Mouse (Mus musculus): ENCODE measurements around the gene BC024063. TPM values are rescaled to one million over a fixed set of nuclear protein-coding genes. Genes with fewer than 3 reads are reported as not detected.
"Not testable (repeated sequence)": the region's sequence is repeated elsewhere in the genome, so short reads cannot be mapped to it uniquely, and the experiment has no call there.

BC024063 gene
- 3.0 TPM for polyA plus RNA-seq (2021)

DNA sequence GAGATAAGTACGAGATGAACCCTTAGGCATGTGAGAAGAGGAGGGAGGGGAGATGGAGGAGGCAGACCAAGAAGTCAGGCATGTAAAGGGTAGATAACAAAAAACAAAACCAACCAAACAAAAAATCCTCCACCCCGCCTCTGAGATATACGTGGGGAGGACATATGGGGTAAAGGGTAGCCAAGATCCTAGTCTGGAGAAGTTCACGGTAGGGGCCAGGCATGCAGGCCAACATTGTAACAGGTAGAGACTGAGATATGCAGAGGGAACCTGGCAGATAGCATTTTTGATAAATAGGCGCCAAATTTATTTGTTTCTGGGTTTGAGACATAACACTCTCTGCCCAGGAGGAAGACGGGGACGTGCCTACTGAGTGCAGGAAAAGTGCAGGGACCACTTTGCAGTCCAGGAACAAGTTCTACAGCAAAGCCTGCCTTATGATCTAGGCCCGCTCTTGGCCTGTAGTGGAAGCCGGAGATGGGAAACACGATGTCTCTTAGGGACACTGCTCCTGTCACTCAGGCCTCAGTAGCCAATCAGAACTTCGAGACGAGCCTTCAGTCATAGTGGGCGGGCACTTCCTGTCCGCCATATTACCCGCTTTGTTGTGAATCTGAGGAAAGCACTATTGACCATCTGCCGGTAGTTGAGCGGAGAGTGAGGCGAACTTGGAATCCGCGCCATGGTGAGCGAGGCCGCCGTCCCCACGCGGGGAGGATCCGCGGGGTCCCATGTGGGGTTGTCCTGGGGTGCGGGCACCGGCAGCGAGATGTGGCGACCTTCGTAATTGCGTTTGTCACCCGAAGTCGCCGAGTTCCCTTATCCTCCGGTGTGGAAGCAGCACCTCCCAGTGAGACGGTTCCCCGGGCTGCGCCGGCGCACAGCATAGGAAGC, at the start of gene BC024063:
BC024063 (plus strand) TSS at position 626 of the 894 bp plus-strand sequence.
- POLR2A ChIA-PET; H3K27me3 ChIP-seq; in situ Hi-C loops (cut with MboI; ENCODE audit: low pct_unique_long_range_greater_than_20kb); CTCF ChIA-PET: not testable (repeated sequence)
- DNase-seq (ENCODE audit: low read depth, low spot score) (peak; percentile 35), ATAC-seq (peak; percentile 90)

- ChIA-PET POLR2A (no interaction called here), CTCF (no interaction called here)
- no peak for ATAC-seq
- in situ Hi-C loops (cut with MboI; ENCODE audit: low pct_unique_long_range_greater_than_20kb), result no loop called here
- TF ChIP-seq CTCF (IDR thresholded peaks at IDR 0.05), result no peak
- no peak for DNase-seq (ENCODE audit: low read depth, low spot score)
- H3K27me3 ChIP-seq, result peaks cover 29% of the 10 kb centered on the region
Measured at GRCm38 (mm10) chr10:82042191-82042590, 41.0 kb upstream of the BC024063 start.

DNA sequence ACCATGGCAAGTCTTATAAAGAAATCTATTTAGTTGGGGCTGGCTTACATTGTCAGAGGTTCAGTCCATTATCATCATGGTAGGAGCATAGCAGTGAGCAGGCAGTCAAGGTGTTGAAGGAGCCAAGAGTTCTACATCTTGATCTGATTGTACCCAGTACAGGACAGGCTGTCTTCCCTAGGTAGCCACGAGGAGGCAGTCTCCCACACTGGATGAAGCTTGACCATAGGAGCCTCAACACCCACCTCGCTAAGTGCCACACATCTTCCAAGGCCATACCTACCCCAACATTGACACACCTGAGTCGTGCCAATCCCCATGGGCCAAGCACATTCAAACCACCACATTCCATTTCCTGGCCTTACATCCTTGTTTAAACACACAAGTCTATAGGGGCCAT, 36.5 kb upstream of the BC024063 start:
- ATAC-seq (no peak), DNase-seq (ENCODE audit: low read depth, low spot score) (no peak)
- no peak for TF ChIP-seq CTCF (IDR thresholded peaks at IDR 0.05)
- H3K27me3 ChIP-seq, result peaks cover 13% of the 10 kb centered on the region
- in situ Hi-C loops (cut with MboI; ENCODE audit: low pct_unique_long_range_greater_than_20kb), result no loop called here
- ChIA-PET POLR2A (no interaction called here), CTCF (no interaction called here)

DNA sequence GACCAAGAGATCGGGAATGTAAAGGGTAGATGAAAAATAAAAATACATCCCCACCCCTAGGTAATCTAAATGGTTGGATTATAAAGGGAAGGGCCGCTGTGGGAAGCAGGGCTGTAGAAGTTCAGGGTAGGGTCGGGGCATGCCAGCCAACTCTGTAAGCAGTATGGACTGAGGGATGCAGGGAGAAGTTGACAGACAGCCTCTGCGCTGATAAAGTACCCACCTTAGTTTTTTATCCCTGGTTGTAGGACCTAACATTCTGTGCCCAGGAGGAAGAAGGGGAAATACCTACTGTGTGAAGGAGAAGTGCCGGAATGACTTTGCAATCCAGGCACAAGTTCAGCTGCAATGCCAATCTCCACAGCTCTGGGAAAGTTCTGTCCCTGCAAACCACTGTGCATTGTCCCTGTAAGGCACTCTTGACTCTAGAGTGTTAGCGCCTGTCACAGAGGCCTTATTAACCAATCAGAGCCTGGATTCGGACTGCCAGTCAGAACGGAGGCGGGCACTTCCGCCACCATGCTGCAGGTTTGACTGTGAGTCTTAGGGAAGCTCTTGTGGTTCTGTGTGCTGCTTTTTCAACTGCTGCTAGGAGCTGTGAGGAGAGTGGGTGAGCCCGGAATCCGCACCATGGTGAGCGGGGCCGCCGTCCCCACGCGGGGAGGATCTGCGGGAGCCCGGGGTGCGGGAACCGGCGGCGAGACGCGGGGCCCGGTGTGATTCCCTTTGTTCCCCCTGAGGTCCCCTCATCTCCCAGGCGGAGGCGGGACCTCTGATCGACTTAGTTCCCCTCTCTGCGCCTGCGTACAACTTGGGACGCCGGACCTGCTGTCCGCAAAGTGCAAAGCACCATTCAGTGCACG, 35.3 kb upstream of the BC024063 start, which contains the start of gene Zfp873:
Zfp873 (plus strand) TSS at position 527 of the 863 bp plus-strand sequence.
- peak; percentile 75 for DNase-seq (ENCODE audit: low read depth, low spot score)
- in situ Hi-C loops (cut with MboI; ENCODE audit: low pct_unique_long_range_greater_than_20kb), result no loop called here
- CTCF ChIA-PET, result interaction anchor here (1.0 kb wide), 1 partner anchor 10 kb away, joined by 3 read pairs; no protein-coding TSS in a partner anchor
- ATAC-seq, result peak; percentile 99
- no peak for TF ChIP-seq CTCF (IDR thresholded peaks at IDR 0.05)
- POLR2A ChIA-PET, result no interaction called here
- H3K27me3 ChIP-seq, result peaks cover 3% of the 10 kb centered on the region

DNA sequence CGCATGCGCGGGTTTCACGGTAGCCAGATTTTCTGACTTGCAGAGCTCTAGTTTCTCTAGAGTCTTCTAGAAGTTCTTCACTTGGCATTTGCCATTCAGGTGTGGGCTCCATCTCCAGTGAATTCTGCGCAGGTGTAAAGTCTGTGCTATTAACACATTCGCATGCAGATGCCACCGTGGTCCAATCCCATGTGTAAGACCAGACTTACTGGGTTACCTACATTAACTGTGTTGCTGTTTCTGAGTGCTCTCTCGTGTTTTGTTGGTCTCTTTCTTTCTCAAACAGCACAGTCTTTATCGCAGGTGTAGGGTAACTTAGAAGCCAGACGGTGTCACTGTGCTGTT, 34.7 kb upstream of the BC024063 start:
- CTCF ChIA-PET; POLR2A ChIA-PET; DNase-seq (ENCODE audit: low read depth, low spot score); H3K27me3 ChIP-seq; in situ Hi-C loops (cut with MboI; ENCODE audit: low pct_unique_long_range_greater_than_20kb): not testable (repeated sequence)
- ATAC-seq, result peak; percentile 48

GRCm38 (mm10) chr10:82083622-82083971, 444 bp downstream of the BC024063 start:
- CTCF ChIA-PET, POLR2A ChIA-PET: not testable (repeated sequence)

GRCm38 (mm10) chr10:82117206-82117605, 34.1 kb downstream of the BC024063 start:
- TF ChIP-seq CTCF (IDR thresholded peaks at IDR 0.05), result no peak
- in situ Hi-C loops (cut with MboI; ENCODE audit: low pct_unique_long_range_greater_than_20kb), result no loop called here
- no peaks in the 10 kb centered on the region for H3K27me3 ChIP-seq
- DNase-seq (ENCODE audit: low read depth, low spot score) (no peak), ATAC-seq (no peak)
- ChIA-PET POLR2A (no interaction called here), CTCF (no interaction called here)

More at GRCm38 (mm10) chr10:82083622-82083971, 444 bp downstream of the BC024063 start:
- DNase-seq (ENCODE audit: low read depth, low spot score); in situ Hi-C loops (cut with MboI; ENCODE audit: low pct_unique_long_range_greater_than_20kb); H3K27me3 ChIP-seq; ATAC-seq: not testable (repeated sequence)

DNA sequence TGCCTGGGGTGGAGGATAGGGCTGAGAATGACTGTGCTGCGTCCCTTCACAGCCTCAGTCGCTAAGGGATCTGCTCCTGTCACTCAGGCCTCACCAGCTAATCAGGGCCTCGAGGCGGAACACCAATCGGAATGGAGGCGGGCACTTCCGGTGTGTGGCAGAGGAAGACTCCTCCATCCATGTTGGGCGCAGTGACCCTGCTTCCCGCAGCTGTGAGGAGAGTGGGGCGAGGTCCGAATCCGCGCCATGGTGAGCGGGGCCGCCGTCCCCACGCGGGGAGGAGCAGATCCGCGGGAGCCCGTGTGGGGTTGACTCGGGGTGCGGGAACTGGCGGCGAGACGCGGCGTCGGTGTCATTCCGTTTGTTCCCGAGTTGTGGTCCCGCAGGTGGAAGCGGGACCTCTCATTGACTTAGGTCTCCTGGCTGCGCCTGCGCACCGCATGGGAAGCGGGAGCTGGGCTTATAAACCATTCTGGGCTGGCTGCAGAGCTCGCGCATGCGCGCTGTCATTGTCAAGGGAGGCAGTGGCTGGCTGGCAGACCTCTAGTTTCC, 44.8 kb downstream of the BC024063 start, which contains the start of gene AU041133:
AU041133 (plus strand) TSS at position 164 of the 552 bp plus-strand sequence.
- peaks cover 11% of the 10 kb centered on the region for H3K27me3 ChIP-seq

DNA sequence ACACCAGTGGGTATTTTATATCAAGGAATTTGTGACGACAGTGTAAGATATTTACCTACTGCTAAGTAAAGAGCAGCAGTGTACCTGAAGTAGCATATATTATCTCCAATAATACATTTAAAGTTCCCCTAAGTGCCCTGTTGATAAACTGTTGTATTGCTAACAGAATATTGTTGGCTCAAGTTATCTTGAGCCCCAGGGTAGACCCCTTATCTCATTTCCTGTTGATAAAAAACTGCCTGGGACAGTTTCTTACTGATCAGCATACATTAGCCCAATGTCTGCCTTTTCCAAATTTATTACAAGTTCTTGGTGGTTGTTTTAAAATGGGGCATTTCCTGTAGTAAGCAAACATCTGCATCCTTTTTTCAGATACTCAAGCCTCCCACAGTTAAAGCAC, 62.1 kb downstream of the BC024063 start:
- no peak for ATAC-seq
- ChIA-PET CTCF (no interaction called here), POLR2A (no interaction called here)
- no peak for TF ChIP-seq CTCF (IDR thresholded peaks at IDR 0.05)
- in situ Hi-C loops (cut with MboI; ENCODE audit: low pct_unique_long_range_greater_than_20kb), result no loop called here
- no peaks in the 10 kb centered on the region for H3K27me3 ChIP-seq
- DNase-seq (ENCODE audit: low read depth, low spot score), result no peak

More for the DNA sequence above, 44.8 kb downstream of the BC024063 start, which contains the start of gene AU041133:
- ATAC-seq, result peak; percentile 100
- no peak for TF ChIP-seq CTCF (IDR thresholded peaks at IDR 0.05)
- DNase-seq (ENCODE audit: low read depth, low spot score), result peak; percentile 50
- ChIA-PET POLR2A (no interaction called here), CTCF (no interaction called here)
- in situ Hi-C loops (cut with MboI; ENCODE audit: low pct_unique_long_range_greater_than_20kb), result no loop called here

DNA sequence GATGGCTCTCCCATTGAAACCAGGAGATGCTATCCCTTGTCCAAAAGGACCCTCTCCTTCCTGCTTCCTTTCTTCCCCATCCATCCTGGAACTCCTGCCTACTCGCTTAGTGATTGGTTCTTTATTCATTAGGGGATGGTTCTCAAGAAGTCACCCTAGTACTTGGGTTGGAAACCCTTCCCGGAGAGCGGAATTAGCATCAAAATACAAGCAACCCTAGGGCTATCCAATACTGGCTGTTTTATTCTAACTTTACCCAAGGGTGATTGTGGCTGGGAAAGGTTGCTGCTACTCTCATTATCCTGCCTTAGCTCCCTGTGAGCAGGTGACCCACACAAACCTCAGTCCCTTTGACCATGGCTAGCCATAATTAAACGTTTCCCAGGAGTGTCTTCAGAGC, 64.4 kb downstream of the BC024063 start:
- TF ChIP-seq CTCF (IDR thresholded peaks at IDR 0.05), result no peak
- H3K27me3 ChIP-seq, result no peaks in the 10 kb centered on the region
- ATAC-seq (no peak), DNase-seq (ENCODE audit: low read depth, low spot score) (no peak)
- in situ Hi-C loops (cut with MboI; ENCODE audit: low pct_unique_long_range_greater_than_20kb), result no loop called here
- CTCF ChIA-PET, result no interaction called here
- POLR2A ChIA-PET, result interaction anchor here (0.6 kb wide), 1 partner anchor 24 kb away, joined by 3 read pairs; no protein-coding TSS in a partner anchor

Other genes with a start within 250 kb of the BC024063 start
- gene Gm32687, start 219.4 kb upstream of the BC024063 start, polyA plus RNA-seq (2021), result not detected
- gene Zfp781, start 152.9 kb upstream of the BC024063 start, polyA plus RNA-seq (2021), result 0.87 TPM
- gene Zfp873, start 35.2 kb upstream of the BC024063 start, polyA plus RNA-seq (2021), result 6.9 TPM
- 5.5 TPM for gene AU041133, start 44.7 kb downstream of the BC024063 start, polyA plus RNA-seq (2021)
- 10.4 TPM for gene Zfp938, start 157.9 kb downstream of the BC024063 start, polyA plus RNA-seq (2021)
- gene 4932415D10Rik, start 233.2 kb downstream of the BC024063 start, polyA plus RNA-seq (2021), result not detected